Mouse (Mus musculus) embryonic facial prominence, embryonic 10.5 days (tissue): ENCODE measurements around the gene Fgfr2. TPM values are rescaled to one million over a fixed set of nuclear protein-coding genes. Genes with fewer than 3 reads are reported as not detected.

Experiments used
- DNase-seq: peaks from one replicate; pipeline ENCODE4 v3.0.0-alpha.2; 2017; ENCODE audit warnings: low spot score
- H3K27ac ChIP-seq: fragments of 300-500 bp; sonication (generic); replicated peaks from 2 replicates; pipeline ENCODE4 v1.5.1; 2016; ENCODE audit warnings: mild to moderate bottlenecking
- H3K27me3 ChIP-seq: fragments of 300-500 bp; sonication (generic); replicated peaks from 2 replicates; pipeline ENCODE4 v1.6.1; 2016; ENCODE audit warnings: low read depth, mild to moderate bottlenecking; ENCODE audit not compliant: poor library complexity, severe bottlenecking
- H3K36me3 ChIP-seq: fragments of 300-500 bp; sonication (generic); replicated peaks from 2 replicates; pipeline ENCODE4 v1.6.1; 2016; ENCODE audit warnings: mild to moderate bottlenecking, moderate library complexity
- H3K4me1 ChIP-seq: fragments of 300-500 bp; sonication (generic); 2 replicates; pipeline ENCODE4 v1.6.1; 2016
- H3K4me3 ChIP-seq: fragments of 300-500 bp; sonication (generic); 2 replicates; pipeline ENCODE4 v1.5.1; 2016; ENCODE audit warnings: mild to moderate bottlenecking, moderate library complexity
- H3K9me3 ChIP-seq: fragments of 300-500 bp; sonication (generic); 2 replicates; pipeline ENCODE4 v1.6.1; 2016; ENCODE audit warnings: mild to moderate bottlenecking
- WGBS: fragments of 180-500 bp; shearing (Covaris S2); methylation state at CpG from one replicate; pipeline ENCODE4 v1.1.7; 2016; 5-methylcytosine and 5-hydroxymethylcytosine counted together
- polyA plus RNA-seq: library from polyadenylated mRNA; unstranded; fragments of >200 nt; fragmentation: Nextera tagmentation; extraction: Ambion mirVana; gene quantifications from 2 replicates; pipeline ENCODE4 v1.2.1, GENCODE M21; 2016

The Fgfr2 gene
- polyA plus RNA-seq, 1 experiment from 2014 or later: 74.3 TPM

GRCm38 (mm10) chr7:130922981-130923731, 2200.0 kb downstream of the Fgfr2 start:
- no peak for DNase-seq
- Histone ChIP-seq H3K27me3 (no peaks in the 10 kb centered on the region), H3K9me3 (no peaks in the 10 kb centered on the region), H3K27ac (no peak overlapping the region), H3K36me3 (no peaks in the 10 kb centered on the region), H3K4me1 (no peaks in the 10 kb centered on the region), H3K4me3 (no peak overlapping the region)
- 79% methylated on average over 13 of the region's 13 CpGs for WGBS

GRCm38 (mm10) chr7:130918260-130918659, 2204.9 kb downstream of the Fgfr2 start:
- Histone ChIP-seq H3K27ac (no peak overlapping the region), H3K9me3 (no peaks in the 10 kb centered on the region), H3K27me3 (no peaks in the 10 kb centered on the region), H3K4me3 (no peak overlapping the region), H3K4me1 (no peaks in the 10 kb centered on the region), H3K36me3 (no peaks in the 10 kb centered on the region; the same call in 1 of the 2 replicates)
- DNase-seq: no peak
- 69% methylated on average over 2 of the region's 2 CpGs for WGBS

- 60% methylated on average over 5 of the region's 5 CpGs for WGBS
- Histone ChIP-seq H3K27me3 (no peaks in the 10 kb centered on the region), H3K4me3 (no peak overlapping the region), H3K27ac (no peak overlapping the region), H3K36me3 (peaks cover 14% of the 10 kb centered on the region), H3K4me1 (no peaks in the 10 kb centered on the region), H3K9me3 (no peaks in the 10 kb centered on the region)
- DNase-seq: no peak
Measured at GRCm38 (mm10) chr7:130914693-130915363, 2208.3 kb downstream of the Fgfr2 start.

GRCm38 (mm10) chr7:130910841-130911240, 2212.3 kb downstream of the Fgfr2 start:
- Histone ChIP-seq H3K4me3 (no peak overlapping the region), H3K36me3 (peaks cover 26% of the 10 kb centered on the region), H3K4me1 (no peaks in the 10 kb centered on the region), H3K9me3 (no peaks in the 10 kb centered on the region), H3K27me3 (no peaks in the 10 kb centered on the region), H3K27ac (no peak overlapping the region)
- 93% methylated on average over 14 of the region's 14 CpGs for WGBS
- no peak for DNase-seq

- Histone ChIP-seq H3K4me3 (no peak overlapping the region), H3K9me3 (no peaks in the 10 kb centered on the region), H3K36me3 (peaks cover 37% of the 10 kb centered on the region), H3K27me3 (no peaks in the 10 kb centered on the region), H3K27ac (no peak overlapping the region), H3K4me1 (no peaks in the 10 kb centered on the region)
- no peak for DNase-seq
- WGBS: 89% methylated on average over 13 of the region's 13 CpGs
Measured at GRCm38 (mm10) chr7:130904571-130905365, 2218.4 kb downstream of the Fgfr2 start.

GRCm38 (mm10) chr7:130903505-130904074, 2219.6 kb downstream of the Fgfr2 start:
- no peaks in the 10 kb centered on the region for H3K4me1 ChIP-seq
- H3K4me3 ChIP-seq: no peak overlapping the region
- no peak overlapping the region for H3K27ac ChIP-seq
- no peak for DNase-seq
- 89% methylated on average over 16 of the region's 16 CpGs for WGBS
- no peaks in the 10 kb centered on the region for H3K27me3 ChIP-seq
- H3K9me3 ChIP-seq: no peaks in the 10 kb centered on the region
- peaks cover 36% of the 10 kb centered on the region for H3K36me3 ChIP-seq

- no peak overlapping the region for H3K4me3 ChIP-seq
- H3K36me3 ChIP-seq: peaks cover 34% of the 10 kb centered on the region
- no peaks in the 10 kb centered on the region for H3K27me3 ChIP-seq
- no peak for DNase-seq
- 94% methylated on average over 1 of the region's 1 CpGs for WGBS
- H3K27ac ChIP-seq: no peak overlapping the region
- H3K4me1 ChIP-seq: no peaks in the 10 kb centered on the region
- H3K9me3 ChIP-seq: no peaks in the 10 kb centered on the region
Measured at GRCm38 (mm10) chr7:130902929-130903328, 2220.2 kb downstream of the Fgfr2 start.

- Histone ChIP-seq H3K9me3 (no peaks in the 10 kb centered on the region), H3K36me3 (peaks cover 39% of the 10 kb centered on the region), H3K27ac (no peak overlapping the region), H3K4me1 (no peaks in the 10 kb centered on the region), H3K4me3 (no peak overlapping the region), H3K27me3 (no peaks in the 10 kb centered on the region)
- no peak for DNase-seq
- 90% methylated on average over 5 of the region's 5 CpGs for WGBS
Measured at GRCm38 (mm10) chr7:130900233-130900848, 2222.8 kb downstream of the Fgfr2 start.

GRCm38 (mm10) chr7:130898373-130898772, 2224.8 kb downstream of the Fgfr2 start:
- Histone ChIP-seq H3K36me3 (peaks cover 24% of the 10 kb centered on the region), H3K27me3 (no peaks in the 10 kb centered on the region), H3K4me1 (no peaks in the 10 kb centered on the region), H3K4me3 (no peak overlapping the region), H3K27ac (no peak overlapping the region), H3K9me3 (no peaks in the 10 kb centered on the region)
- WGBS: 77% methylated on average over 4 of the region's 4 CpGs
- no peak for DNase-seq

- Histone ChIP-seq H3K9me3 (no peaks in the 10 kb centered on the region), H3K36me3 (peaks cover 22% of the 10 kb centered on the region), H3K27ac (no peak overlapping the region), H3K27me3 (no peaks in the 10 kb centered on the region), H3K4me3 (no peak overlapping the region), H3K4me1 (no peaks in the 10 kb centered on the region)
- 93% methylated on average over 10 of the region's 10 CpGs for WGBS
- DNase-seq: no peak
Measured at GRCm38 (mm10) chr7:130897201-130897600, 2225.9 kb downstream of the Fgfr2 start.

GRCm38 (mm10) chr7:130896064-130896463, 2227.1 kb downstream of the Fgfr2 start:
- Histone ChIP-seq H3K36me3 (peaks cover 29% of the 10 kb centered on the region), H3K27ac (no peak overlapping the region), H3K27me3 (no peaks in the 10 kb centered on the region), H3K4me3 (no peak overlapping the region), H3K9me3 (no peaks in the 10 kb centered on the region), H3K4me1 (no peaks in the 10 kb centered on the region)
- 82% methylated on average over 3 of the region's 3 CpGs for WGBS
- no peak for DNase-seq

GRCm38 (mm10) chr7:130895618-130895945, 2227.6 kb downstream of the Fgfr2 start:
- Histone ChIP-seq H3K27me3 (no peaks in the 10 kb centered on the region), H3K36me3 (peaks cover 29% of the 10 kb centered on the region), H3K4me1 (no peaks in the 10 kb centered on the region), H3K9me3 (no peaks in the 10 kb centered on the region), H3K27ac (no peak overlapping the region), H3K4me3 (no peak overlapping the region)
- 72% methylated on average over 2 of the region's 2 CpGs for WGBS
- DNase-seq: no peak
